Mouse (Mus musculus) embryonic fibroblast, embryonic 13.5 days (primary cell): Measurements from ENCODE around the gene Fam81a.

ENCODE experiments used
- CTCF ChIP-seq: IDR thresholded peaks from 2 replicates; pipeline ENCODE4 v1.5.1; 2011; ENCODE audit warnings: mild to moderate bottlenecking, control low read depth, low read length, moderate library complexity, borderline replicate concordance; ENCODE audit not compliant: insufficient read depth
- POLR2A ChIP-seq: IDR thresholded peaks from 2 replicates; pipeline ENCODE4 v1.6.1; 2011; ENCODE audit warnings: low read depth, mild to moderate bottlenecking, control low read depth, low read length, moderate library complexity

GRCm38 (mm10) chr9:70142460-70142859 lies at the start of gene Fam81a:
- no peak for TF ChIP-seq POLR2A
- TF ChIP-seq CTCF, result no peak
